Mouse (Mus musculus) adrenal gland (tissue): Measurements from ENCODE around the gene Incenp.
"Not testable (repeated sequence)": the region's sequence is repeated elsewhere in the genome, so short reads cannot be mapped to it uniquely, and the experiment has no call there.

Source experiments
- intact Hi-C: fragments of 180-260 bp; cut with DNase I; formaldehyde crosslinking; loops from one replicate; pipeline ENCODE4 v1.15.1; 2025
- long read RNA-seq, 2 experiments: library from polyadenylated mRNA; unstranded; transcript quantifications; one replicate each; pipeline ENCODE4 v2.0.0; 2020; ENCODE audit warnings: borderline replicate concordance in 1 of 2; ENCODE audit not compliant: insufficient replicate concordance in 1 of 2

The Incenp gene
- long read RNA-seq, experiment 1, partial matches to known transcripts = 2 of 4 reads
- long read RNA-seq, experiment 1, other reads (novel, unspliced or antisense) = 2 of 4 reads
- long read RNA-seq, experiment 2, partial matches to known transcripts = 1 of 1 reads
- long read RNA-seq, experiment 2, other reads (novel, unspliced or antisense) = 0 of 1 reads

- intact Hi-C loops = no loop called here
These were observed at the start of gene Incenp for GRCm38 (mm10) chr19:9899072-9899779. Incenp (minus strand) TSS chr19:9899551.

- intact Hi-C loops = no loop called here
These were observed 47.6 kb upstream of the Incenp start for GRCm38 (mm10) chr19:9946986-9947385.

- intact Hi-C loops = no loop called here
These were observed 46.6 kb upstream of the Incenp start for GRCm38 (mm10) chr19:9945800-9946564.

GRCm38 (mm10) chr19:9942539-9943533, 43.5 kb upstream of the Incenp start:
- intact Hi-C loops = no loop called here

- intact Hi-C loops = no loop called here
These were observed 42.5 kb upstream of the Incenp start for GRCm38 (mm10) chr19:9941809-9942208.

GRCm38 (mm10) chr19:9940903-9941302, 41.6 kb upstream of the Incenp start:
- intact Hi-C loops = no loop called here

GRCm38 (mm10) chr19:9939841-9940240, 40.5 kb upstream of the Incenp start:
- intact Hi-C loops = no loop called here

GRCm38 (mm10) chr19:9938824-9939303, 39.5 kb upstream of the Incenp start:
- intact Hi-C loops = no loop called here

GRCm38 (mm10) chr19:9938156-9938823, 38.9 kb upstream of the Incenp start:
- intact Hi-C loops = no loop called here

GRCm38 (mm10) chr19:9937428-9937827, 38.1 kb upstream of the Incenp start:
- intact Hi-C loops = no loop called here

GRCm38 (mm10) chr19:9936579-9936978, 37.2 kb upstream of the Incenp start:
- intact Hi-C loops = no loop called here

GRCm38 (mm10) chr19:9933908-9934307, 34.6 kb upstream of the Incenp start:
- intact Hi-C loops = no loop called here

- intact Hi-C loops = not testable (repeated sequence)
These were observed 31.8 kb upstream of the Incenp start for GRCm38 (mm10) chr19:9931167-9931607.

GRCm38 (mm10) chr19:9928089-9928488, 28.7 kb upstream of the Incenp start:
- intact Hi-C loops = no loop called here

GRCm38 (mm10) chr19:9924769-9925272, 25.5 kb upstream of the Incenp start:
- intact Hi-C loops = loop anchor here (5.0 kb wide), 1 partner anchor 107 kb away; no protein-coding TSS in a partner anchor

- intact Hi-C loops = loop anchor here (5.0 kb wide), 1 partner anchor 108 kb away; no protein-coding TSS in a partner anchor
These were observed 24.9 kb upstream of the Incenp start for GRCm38 (mm10) chr19:9924034-9924768.

- intact Hi-C loops = loop anchor here (5.0 kb wide), 1 partner anchor 109 kb away; no protein-coding TSS in a partner anchor
These were observed 23.7 kb upstream of the Incenp start for GRCm38 (mm10) chr19:9923048-9923447.

- intact Hi-C loops = loop anchor here (5.0 kb wide), 1 partner anchor 110 kb away; no protein-coding TSS in a partner anchor
These were observed 22.9 kb upstream of the Incenp start for GRCm38 (mm10) chr19:9922228-9922627.
